Mouse (Mus musculus) stomach, postnatal 0 days (tissue): ENCODE measurements around the gene Mcf2l. TPM values are rescaled to one million over a fixed set of nuclear protein-coding genes. Genes with fewer than 3 reads are reported as not detected.

Experiments used
- ATAC-seq: fragments of 200-750 bp; cut with Nextera tagmentation; 2 replicates; pipeline ENCODE4 v1.8.0; 2017; ENCODE audit not compliant: low FRiP score, low TSS enrichment
- DNase-seq: peaks from one replicate; pipeline ENCODE4 v3.0.0-alpha.2; 2016; ENCODE audit warnings: low spot score
- H3K27ac ChIP-seq: fragments of 300-500 bp; sonication (generic); replicated peaks from 2 replicates; pipeline ENCODE4 v1.5.1; 2014; ENCODE audit warnings: mild to moderate bottlenecking, control low read depth
- H3K27me3 ChIP-seq: fragments of 300-500 bp; sonication (generic); 2 replicates; pipeline ENCODE4 v1.6.1; 2014; ENCODE audit warnings: low read length; ENCODE audit not compliant: control insufficient read depth, insufficient read depth
- H3K36me3 ChIP-seq: fragments of 300-500 bp; sonication (generic); 2 replicates; pipeline ENCODE4 v1.6.1; 2014; ENCODE audit warnings: low read length, mixed read lengths; ENCODE audit not compliant: control insufficient read depth, insufficient read depth
- H3K4me1 ChIP-seq: fragments of 300-500 bp; sonication (generic); replicated peaks from 2 replicates; pipeline ENCODE4 v1.6.1; 2014; ENCODE audit warnings: antibody characterized with exemption; ENCODE audit not compliant: control insufficient read depth, insufficient read depth
- H3K4me2 ChIP-seq: fragments of 300-500 bp; sonication (generic); replicated peaks from 2 replicates; pipeline ENCODE4 v1.6.1; 2014; ENCODE audit warnings: low read depth, mild to moderate bottlenecking, control low read depth, moderate library complexity
- H3K4me3 ChIP-seq: fragments of 300-500 bp; sonication (generic); 2 replicates; pipeline ENCODE4 v1.5.1; 2014; ENCODE audit warnings: low read depth, low read length, control low read depth
- H3K9ac ChIP-seq: fragments of 300-500 bp; sonication (generic); 2 replicates; pipeline ENCODE4 v1.6.1; 2014; ENCODE audit warnings: mild to moderate bottlenecking, low read length, control low read depth, mixed read lengths
- H3K9me3 ChIP-seq: fragments of 300-500 bp; sonication (generic); 2 replicates; pipeline ENCODE4 v1.6.1; 2016; ENCODE audit warnings: low read length; ENCODE audit not compliant: control insufficient read depth
- CTCF ChIP-seq: IDR thresholded peaks from 2 replicates; pipeline ENCODE4 v1.5.1; 2016; ENCODE audit warnings: antibody characterized with exemption, low read depth, mild to moderate bottlenecking, moderate library complexity
- EP300 ChIP-seq: optimal IDR thresholded peaks from 2 replicates; pipeline ENCODE3; 2016; ENCODE audit warnings: antibody characterized with exemption
- WGBS: fragments of 180-500 bp; shearing (Covaris S2); extraction: QIAGEN DNeasy Blood & Tissue Kit; methylation state at CpG from one replicate; pipeline ENCODE4 v1.1.7; 2014; 5-methylcytosine and 5-hydroxymethylcytosine counted together
- polyA plus RNA-seq: library from polyadenylated mRNA; unstranded; fragments of >200 nt; fragmentation: Nextera tagmentation; extraction: Ambion mirVana; gene quantifications from 2 replicates; pipeline ENCODE4 v1.2.1, GENCODE M21; 2015

Gene Mcf2l
- polyA plus RNA-seq, 1 experiment from 2014 or later: 9.6 TPM

GRCm38 (mm10) chr8:12999793-13000192 is 126.2 kb downstream of the Mcf2l start:
- ATAC-seq (no peak; the same call in 1 of the 2 replicates), DNase-seq (no peak)
- no peak overlapping the region for H3K9ac ChIP-seq
- 76% methylated on average over 9 of the region's 9 CpGs for WGBS
- no peak overlapping the region for H3K27ac ChIP-seq
- no peaks in the 10 kb centered on the region for H3K9me3 ChIP-seq
- no peak overlapping the region for H3K4me3 ChIP-seq
- no peaks in the 10 kb centered on the region for H3K4me1 ChIP-seq
- H3K4me2 ChIP-seq: no peak overlapping the region
- TF ChIP-seq CTCF (no peak), EP300 (no peak)
- H3K36me3 ChIP-seq: no peaks in the 10 kb centered on the region; the same call in 1 of the 2 replicates
- H3K27me3 ChIP-seq: no peaks in the 10 kb centered on the region

- Histone ChIP-seq H3K4me1 (no peaks in the 10 kb centered on the region), H3K27ac (no peak overlapping the region), H3K9me3 (no peaks in the 10 kb centered on the region), H3K36me3 (no peaks in the 10 kb centered on the region; the same call in 1 of the 2 replicates), H3K9ac (no peak overlapping the region), H3K4me3 (no peak overlapping the region), H3K27me3 (no peaks in the 10 kb centered on the region), H3K4me2 (no peak overlapping the region)
- WGBS: 68% methylated on average over 4 of the region's 4 CpGs
- no peak for TF ChIP-seq CTCF
- ATAC-seq (no peak), DNase-seq (no peak)
Observed at GRCm38 (mm10) chr8:13007458-13007857, 133.9 kb downstream of the Mcf2l start.

- Histone ChIP-seq H3K4me3 (no peak overlapping the region), H3K36me3 (peaks cover 5% of the 10 kb centered on the region), H3K27me3 (no peaks in the 10 kb centered on the region), H3K9ac (no peak overlapping the region), H3K27ac (no peak overlapping the region), H3K9me3 (no peaks in the 10 kb centered on the region), H3K4me1 (no peaks in the 10 kb centered on the region), H3K4me2 (no peak overlapping the region)
- WGBS: 64% methylated on average over 4 of the region's 4 CpGs
- peak; percentile 30 for DNase-seq
- TF ChIP-seq EP300 (no peak), CTCF (peak; percentile 57)
- no peak for ATAC-seq
Observed at GRCm38 (mm10) chr8:13010313-13010712, 136.7 kb downstream of the Mcf2l start.

GRCm38 (mm10) chr8:13019560-13019959 is 146.0 kb downstream of the Mcf2l start:
- no peaks in the 10 kb centered on the region for H3K4me1 ChIP-seq
- H3K9me3 ChIP-seq: no peaks in the 10 kb centered on the region
- no peak overlapping the region for H3K9ac ChIP-seq
- no peak overlapping the region for H3K27ac ChIP-seq
- TF ChIP-seq CTCF (0 out of 2 replicates have a peak, but pooled peaks have one; percentile 13), EP300 (no peak)
- ATAC-seq (no peak), DNase-seq (peak; percentile 71)
- H3K36me3 ChIP-seq: no peaks in the 10 kb centered on the region
- no peaks in the 10 kb centered on the region for H3K27me3 ChIP-seq
- no peak overlapping the region for H3K4me3 ChIP-seq
- 42% methylated on average over 4 of the region's 4 CpGs for WGBS
- no peak overlapping the region for H3K4me2 ChIP-seq

- no peaks in the 10 kb centered on the region for H3K27me3 ChIP-seq
- DNase-seq (no peak), ATAC-seq (no peak)
- H3K9me3 ChIP-seq: no peaks in the 10 kb centered on the region
- no peaks in the 10 kb centered on the region for H3K4me1 ChIP-seq
- WGBS: 93% methylated on average over 8 of the region's 8 CpGs
- H3K36me3 ChIP-seq: no peaks in the 10 kb centered on the region
- no peak overlapping the region for H3K4me3 ChIP-seq
- H3K4me2 ChIP-seq: no peak overlapping the region
- H3K9ac ChIP-seq: no peak overlapping the region
- no peak overlapping the region for H3K27ac ChIP-seq
- no peak for TF ChIP-seq EP300
- no peak for TF ChIP-seq CTCF
Observed at GRCm38 (mm10) chr8:13021830-13022229, 148.2 kb downstream of the Mcf2l start.

- Histone ChIP-seq H3K27me3 (no peaks in the 10 kb centered on the region), H3K4me2 (no peak within 1 kb of the TSS), H3K4me1 (no peaks in the 10 kb centered on the region), H3K27ac (no peak within 1 kb of the TSS), H3K9me3 (no peaks in the 10 kb centered on the region), H3K36me3 (no peaks in the 10 kb centered on the region), H3K4me3 (no peak within 1 kb of the TSS), H3K9ac (no peak within 1 kb of the TSS)
- 61% methylated on average over 10 of the region's 10 CpGs for WGBS
- 0 out of 2 replicates have a peak, but pooled peaks have one; percentile 30 for ATAC-seq
- TF ChIP-seq CTCF (no peak), EP300 (no peak)
- no peak for DNase-seq
Observed at GRCm38 (mm10) chr8:13025487-13026224, 152.1 kb downstream of the Mcf2l start, which contains the start of gene F7. Gene F7 (plus strand): TSS chr8:13026034.
